Mouse (Mus musculus) C2C12 (cell line): Measurements from ENCODE around the gene D1Ertd622e.

Experiments used
- CEBPB ChIP-seq: IDR thresholded peaks from one replicate; pipeline ENCODE4 v1.6.1; 2011; ENCODE audit warnings: low read depth, mild to moderate bottlenecking, control low read depth, moderate library complexity
- CTCF ChIP-seq: IDR thresholded peaks from one replicate; pipeline ENCODE4 v1.5.1; 2011; ENCODE audit not compliant: control insufficient read depth, insufficient read depth, insufficient read length

DNA sequence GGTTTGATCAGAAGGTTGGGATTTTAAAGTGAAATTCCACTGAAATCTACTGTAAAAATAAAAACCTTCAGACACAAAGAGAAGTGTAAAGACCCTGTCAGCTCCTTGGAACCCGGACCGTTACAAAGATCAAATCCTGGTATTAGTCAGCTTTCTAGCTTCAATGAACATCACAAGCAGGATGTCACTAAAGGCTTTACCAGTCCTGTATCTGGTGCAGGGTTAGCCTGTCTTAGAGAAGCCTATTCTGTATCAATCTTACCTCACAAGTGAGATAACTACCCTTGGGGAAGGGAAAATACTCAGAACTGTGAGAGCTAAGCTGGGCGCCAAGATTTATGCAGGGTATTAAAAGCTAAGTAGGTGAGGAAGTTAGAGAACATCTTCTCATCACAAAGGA, 77.7 kb downstream of the D1Ertd622e start:
- no peak for TF ChIP-seq CTCF
- TF ChIP-seq CEBPB, result no peak
